Mouse (Mus musculus): ENCODE measurements at regions not wholly inside any gene's neighbourhood (a gene's known extent, or its start where the extent isn't known, plus 50 kb on each side); places are given as distances from the start of the nearest gene placed in this dataset.

DNA sequence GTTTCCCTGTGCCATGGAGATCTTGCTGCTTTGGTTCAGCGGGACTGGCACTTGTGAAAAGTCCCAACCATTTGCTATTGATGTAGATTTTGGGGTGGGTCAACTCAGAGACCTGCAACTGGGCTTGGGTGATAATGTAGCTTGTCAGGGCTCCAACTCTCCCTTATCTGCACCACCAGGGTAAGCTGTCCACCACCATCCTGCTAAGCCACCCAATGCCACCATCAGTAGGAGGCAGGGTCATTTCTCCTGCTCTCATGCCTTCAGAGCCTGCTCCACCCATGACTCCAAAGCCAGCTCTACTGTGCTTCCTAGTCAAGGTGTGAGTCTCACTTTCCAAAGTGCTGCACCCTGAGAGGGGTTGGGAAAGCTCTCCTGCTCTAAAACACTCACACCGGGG, 776.2 kb downstream of the Diaph2 start:
- DNase-seq (ENCODE audit: low read depth, low spot score), result no peak

DNA sequence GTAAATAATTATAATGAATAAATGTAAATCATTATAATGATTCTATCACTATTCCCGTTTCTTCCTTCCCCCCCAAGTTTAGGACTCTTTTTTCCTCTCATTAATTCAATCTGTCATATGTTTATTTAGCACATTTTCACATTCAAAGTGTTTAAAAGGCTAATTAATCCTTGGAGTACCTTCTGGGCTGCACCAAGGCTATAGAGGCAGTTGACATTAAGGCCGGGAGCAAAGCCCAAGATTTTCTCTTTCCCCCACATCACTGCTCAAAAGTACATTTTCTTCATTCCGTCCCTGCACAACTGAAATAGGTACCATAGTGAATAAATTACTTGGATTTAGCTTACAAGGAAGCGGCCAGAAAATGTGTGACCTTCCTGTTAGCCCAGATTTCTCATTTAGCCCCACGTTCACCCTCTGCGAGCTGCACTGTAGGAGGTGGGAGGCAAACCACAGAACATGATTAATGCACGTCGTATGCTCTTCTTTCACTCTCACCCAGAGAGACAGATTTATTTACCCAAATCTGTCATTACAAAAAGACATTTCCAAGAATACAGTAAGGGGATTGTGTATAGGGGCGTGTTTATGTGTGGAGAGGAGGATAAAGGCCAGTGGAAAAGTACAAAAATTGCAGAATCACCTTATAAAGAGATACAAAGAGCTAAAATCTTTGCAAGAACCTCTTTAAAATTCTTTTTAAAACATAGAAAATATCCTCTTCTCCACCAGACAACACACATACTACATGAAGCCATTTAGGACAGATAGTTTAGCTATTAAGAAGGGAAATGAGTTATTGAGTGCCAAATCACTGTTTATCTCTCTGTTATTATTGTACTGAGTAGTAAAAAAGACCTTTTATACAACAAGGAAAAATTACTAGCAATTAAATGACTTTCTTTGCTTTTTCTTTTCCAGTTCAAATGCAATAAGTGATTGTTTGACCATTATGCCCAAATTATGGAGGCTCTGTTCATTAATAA, 783.9 kb downstream of the Diaph2 start:
- no peak for DNase-seq (ENCODE audit: low read depth, low spot score)

DNA sequence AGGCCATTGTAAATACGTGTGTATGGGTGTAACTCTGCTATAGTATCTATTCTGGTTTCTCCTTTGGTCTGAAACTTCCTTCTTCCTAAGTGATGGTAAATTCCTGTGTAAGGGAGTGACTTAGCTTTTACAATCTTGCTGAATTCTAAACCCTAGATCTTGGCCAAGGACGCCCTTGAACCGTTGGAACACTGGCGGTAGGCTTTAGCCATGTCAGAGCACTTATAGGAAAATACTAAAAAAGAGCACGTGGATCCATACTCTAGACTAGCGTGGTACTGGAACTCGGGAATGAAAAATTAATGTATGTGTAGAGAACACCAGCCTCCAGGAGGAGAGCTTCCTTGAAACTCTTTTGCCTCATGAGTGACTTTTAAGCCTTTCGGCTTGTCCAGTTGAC, 789.2 kb downstream of the Diaph2 start:
- peak; percentile 65 for DNase-seq (ENCODE audit: low read depth, low spot score)

DNA sequence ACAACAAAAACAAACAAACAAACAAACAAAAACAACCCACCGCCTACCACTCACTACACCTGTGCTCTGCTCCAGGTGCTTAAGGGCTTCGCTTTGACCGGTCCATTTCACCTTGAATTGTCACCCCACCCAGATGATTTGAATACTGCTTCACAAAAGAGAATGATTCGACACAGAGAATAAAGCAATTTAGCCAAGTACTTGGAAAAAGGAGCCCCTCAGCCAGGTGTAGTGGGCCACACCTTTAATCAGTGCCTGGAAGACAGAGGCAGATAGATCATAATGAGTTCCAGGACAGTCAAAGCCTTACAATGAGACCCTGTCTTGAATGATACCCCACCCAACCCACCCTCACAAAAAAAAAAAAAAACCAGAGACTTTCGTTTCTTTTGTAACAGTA, 798.5 kb downstream of the Diaph2 start:
- DNase-seq (ENCODE audit: low read depth, low spot score), result peak; percentile 66

DNA sequence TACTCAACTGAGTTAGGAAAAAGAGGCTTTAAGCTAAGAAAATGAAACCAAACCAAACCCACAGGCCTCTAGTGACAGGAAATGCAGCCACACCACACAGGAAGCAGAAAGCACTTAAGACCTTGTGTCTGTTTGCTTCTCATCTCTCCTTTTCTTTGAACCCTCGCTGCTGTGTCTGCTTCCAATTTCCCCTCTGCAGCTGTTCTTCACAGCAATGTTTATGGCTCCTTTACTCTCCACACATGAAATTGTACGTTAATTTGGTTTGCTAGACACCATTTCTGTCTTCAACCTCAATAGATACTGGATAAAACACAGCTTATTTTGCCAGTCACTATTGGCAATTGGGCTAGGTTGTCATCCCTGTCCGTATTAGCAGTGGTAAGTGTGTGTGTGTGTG, 799.7 kb downstream of the Diaph2 start:
- DNase-seq (ENCODE audit: low read depth, low spot score), result no peak

DNA sequence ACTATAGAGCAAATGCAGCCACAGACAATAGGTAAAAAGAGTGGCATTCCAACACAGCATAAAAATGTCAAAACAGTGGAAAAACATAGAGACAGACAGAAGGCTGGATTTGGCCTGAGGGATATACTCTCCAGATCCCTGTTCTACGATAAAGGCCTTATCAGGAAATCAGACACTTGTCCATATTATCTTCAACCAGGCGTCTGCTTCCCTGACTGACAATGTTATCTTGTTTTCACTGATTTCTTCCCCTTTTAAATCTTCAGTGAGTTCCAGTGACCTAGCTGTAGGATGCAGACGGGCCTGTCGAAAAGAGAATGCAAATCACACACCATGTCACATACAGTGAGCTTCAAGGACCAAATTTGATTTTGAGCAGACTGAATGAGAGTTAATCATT, 800.4 kb downstream of the Diaph2 start:
- DNase-seq (ENCODE audit: low read depth, low spot score), result no peak

DNA sequence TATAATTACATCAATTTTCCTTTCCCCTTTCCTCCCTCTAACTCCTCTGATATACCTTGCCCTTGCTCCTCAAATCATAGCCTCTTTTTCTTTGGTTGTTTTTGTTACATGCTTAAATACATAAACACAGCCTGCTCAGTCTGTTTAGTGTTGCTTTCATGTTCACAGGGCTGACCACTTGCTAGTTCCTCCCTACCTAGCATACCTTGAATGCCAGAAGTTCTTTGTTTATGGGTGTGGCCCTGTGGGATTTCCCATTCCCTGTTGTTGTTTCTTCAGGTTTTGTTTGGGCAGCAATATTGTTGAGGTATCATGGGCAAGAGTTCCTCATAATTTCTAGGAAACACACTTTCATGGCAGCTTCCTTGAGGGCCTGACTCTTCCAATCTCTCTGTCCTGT, 807.7 kb downstream of the Diaph2 start:
- DNase-seq (ENCODE audit: low read depth, low spot score), result peak; percentile 50

DNA sequence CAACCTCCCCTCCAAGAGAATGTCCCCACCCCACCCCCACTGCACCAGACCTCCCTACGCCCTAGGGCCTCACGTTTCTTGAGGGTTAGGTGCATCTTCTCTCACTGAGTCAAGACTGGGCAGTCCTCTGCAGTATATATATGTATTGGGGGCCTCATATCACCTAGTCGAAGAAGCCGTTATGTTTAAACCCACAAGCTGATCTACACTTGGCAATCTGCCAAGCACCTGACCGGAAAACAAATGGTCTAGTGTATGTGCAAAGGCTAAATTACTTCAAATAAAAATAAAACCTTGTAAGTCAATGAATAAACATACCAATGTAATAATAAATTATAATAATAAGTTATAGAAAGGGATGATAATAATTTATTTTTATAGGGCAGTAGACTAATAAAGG, 828.2 kb downstream of the Diaph2 start:
- no peak for DNase-seq (ENCODE audit: low read depth, low spot score)

DNA sequence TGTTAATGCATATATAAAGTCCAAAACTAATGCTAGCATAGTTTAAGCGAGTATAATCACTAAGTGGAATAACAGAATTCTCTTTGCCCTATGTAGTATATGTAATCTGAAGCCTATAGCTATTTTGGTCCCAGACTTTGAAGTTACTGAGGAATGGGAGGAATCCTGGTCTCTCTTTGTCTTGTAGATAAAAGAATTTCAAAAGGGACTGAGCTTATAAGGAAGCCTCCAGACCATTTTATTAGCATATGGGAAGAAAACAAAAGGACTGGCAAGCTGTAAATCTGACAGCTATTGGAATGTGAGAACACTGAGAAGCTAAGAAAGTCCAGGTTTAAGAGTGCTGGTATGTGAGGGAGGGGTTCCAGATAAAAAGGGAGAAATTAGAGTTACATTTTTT, 847.1 kb downstream of the Diaph2 start:
- DNase-seq (ENCODE audit: low read depth, low spot score), result peak; percentile 80

DNA sequence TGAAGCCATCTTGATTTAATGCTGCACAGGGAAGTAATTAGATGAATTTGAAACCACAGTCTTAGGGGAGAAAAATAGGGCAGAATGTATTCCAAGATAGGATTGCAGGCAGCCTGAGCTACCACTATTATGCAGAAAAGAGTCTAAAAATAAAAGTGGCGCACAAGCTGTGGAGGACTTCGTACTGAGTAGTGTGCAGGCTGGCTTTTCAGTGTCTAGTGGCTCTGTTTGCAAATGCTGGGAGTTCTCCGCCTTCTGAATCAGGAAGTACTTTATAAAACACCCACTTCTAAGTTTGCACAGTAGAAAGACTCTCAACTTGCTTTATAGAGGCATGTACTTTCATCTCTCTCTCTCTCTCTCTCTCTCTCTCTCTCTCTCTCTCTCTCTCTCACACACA, 852.4 kb downstream of the Diaph2 start:
- DNase-seq (ENCODE audit: low read depth, low spot score), result no peak

DNA sequence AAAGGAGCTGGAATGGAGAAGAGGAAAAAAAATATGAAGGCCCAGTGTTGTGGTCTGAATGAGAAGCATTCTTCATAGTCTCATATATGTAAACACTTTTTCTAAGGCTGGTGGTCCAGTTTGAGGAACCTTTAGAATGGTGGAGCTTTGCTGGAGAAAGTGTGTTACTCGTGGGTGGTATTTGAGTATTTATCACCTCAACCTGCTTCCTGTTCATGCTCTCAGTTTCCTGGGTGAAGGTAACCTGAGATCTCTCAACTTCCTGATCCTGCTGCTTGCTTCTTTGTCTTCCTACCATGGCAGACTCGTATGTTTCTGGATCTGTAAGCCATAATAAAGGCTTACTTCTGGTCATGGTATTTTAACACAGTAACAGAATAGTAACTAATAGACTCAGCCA, 889.0 kb downstream of the Diaph2 start:
- no peak for DNase-seq (ENCODE audit: low read depth, low spot score)

DNA sequence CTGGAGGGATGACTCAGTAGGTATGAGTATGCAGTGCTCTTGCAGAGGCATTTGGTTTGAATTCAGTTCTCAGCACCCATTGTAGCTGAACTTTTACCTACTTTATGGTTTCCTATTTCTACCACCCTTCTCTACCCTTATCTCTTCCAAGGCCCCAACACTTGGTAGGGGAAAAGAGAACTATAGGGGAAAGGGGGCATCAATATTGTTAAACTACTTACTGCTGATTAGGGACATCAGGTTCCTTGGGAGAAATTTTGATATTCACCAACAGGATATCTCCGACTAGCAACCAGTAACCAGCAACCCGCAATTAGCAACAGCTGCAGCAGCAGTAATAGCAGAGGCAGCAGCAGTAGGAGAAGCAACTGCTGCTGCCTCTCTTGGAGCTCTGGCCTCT, 906.3 kb downstream of the Diaph2 start:
- no peak for DNase-seq (ENCODE audit: low read depth, low spot score)

DNA sequence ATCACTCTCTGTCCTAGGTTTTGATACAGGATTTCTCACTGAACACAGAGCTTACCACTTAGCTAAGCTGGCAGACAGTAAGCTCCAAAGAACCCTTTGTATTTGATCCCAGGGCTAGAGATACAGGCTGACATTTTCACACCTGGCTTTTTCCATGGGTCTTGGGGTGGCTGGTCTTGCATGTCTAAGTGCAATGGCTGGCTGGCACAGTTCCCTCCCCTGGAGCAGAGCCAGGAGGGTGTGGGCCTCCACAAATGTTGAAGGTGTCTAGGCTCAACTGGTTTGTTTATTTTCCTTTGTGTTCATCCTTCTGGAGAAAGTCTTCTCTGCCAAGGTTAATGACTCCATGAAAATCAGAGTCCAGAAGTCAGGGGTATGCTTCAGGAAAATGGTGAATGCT, 934.8 kb downstream of the Diaph2 start:
- DNase-seq (ENCODE audit: low read depth, low spot score), result peak; percentile 12

DNA sequence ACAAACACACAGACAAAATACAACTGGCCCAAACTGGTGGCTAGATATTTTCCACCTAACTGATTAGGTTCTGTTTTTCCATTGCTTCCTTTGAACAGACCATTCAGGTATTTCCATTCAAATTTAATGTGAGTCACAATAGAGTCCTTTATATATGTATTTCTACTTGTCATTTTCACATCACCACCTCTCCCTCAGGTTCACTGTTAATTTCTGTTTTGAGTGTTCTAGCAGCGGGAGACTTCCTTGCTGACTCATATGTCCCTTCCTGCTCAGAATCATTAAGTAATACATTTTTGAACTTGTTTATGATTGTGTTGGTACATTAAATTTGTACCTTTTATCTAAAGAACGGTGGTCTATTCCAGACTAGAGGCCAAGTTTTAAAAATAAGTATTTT, 959.4 kb downstream of the Diaph2 start:
- no peak for DNase-seq (ENCODE audit: low read depth, low spot score)

DNA sequence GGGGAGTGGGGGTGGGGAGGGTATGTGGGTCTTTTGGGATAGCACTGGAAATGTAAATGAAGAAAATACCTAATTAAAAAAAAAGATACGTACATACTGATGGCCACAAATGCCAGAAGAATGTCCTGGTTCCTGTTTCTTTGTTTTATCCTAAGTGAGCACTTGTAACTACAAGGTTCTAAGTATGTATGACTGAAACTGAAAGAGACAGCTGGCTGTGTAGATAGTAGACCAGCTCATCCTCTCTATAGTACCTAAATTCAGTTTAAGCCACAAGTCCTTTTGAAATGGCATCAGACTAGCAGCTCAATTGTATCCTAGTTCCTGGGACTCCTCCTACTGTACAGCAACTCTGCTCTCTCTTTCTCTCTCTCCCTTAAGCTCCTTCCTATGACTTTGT, 994.6 kb downstream of the Diaph2 start:
- peak; percentile 4 for DNase-seq (ENCODE audit: low read depth, low spot score)

Measured in ZHBTc4 (cell line).